Mouse (Mus musculus) CD8-positive naive resting alpha-beta T cell, adult 2 months (primary cell): ENCODE measurements at regions not wholly inside any gene's neighbourhood (a gene's known extent, or its start where the extent isn't known, plus 50 kb on each side); places are given as distances from the start of the nearest gene placed in this dataset.

Source experiments
- DNase-seq, 2 experiments: peaks; one replicate each; pipeline ENCODE4 v3.0.0; 2022; ENCODE audit warnings: low read depth in 2 of 2, low spot score in 2 of 2

DNA sequence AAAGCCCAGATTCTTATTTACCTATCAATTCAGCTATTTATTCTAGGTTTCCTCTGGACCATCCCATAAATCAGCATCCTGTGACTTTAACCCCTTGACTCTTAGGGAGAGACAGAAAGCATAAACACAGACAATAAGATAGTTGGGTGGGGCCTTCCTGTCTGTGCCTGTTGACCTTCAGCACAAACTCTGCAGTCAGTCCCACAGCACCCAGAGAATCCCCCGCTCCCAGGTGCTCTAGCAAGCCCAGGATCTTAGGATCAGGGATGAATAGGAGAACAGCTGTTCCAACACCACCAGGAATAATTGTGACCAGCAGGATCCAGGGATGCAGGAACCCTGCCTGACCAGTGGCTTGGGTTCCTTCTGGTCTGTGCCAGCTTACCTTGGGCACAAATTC lies 107.8 kb downstream of the Basp1 start:
- DNase-seq, result no peak

DNA sequence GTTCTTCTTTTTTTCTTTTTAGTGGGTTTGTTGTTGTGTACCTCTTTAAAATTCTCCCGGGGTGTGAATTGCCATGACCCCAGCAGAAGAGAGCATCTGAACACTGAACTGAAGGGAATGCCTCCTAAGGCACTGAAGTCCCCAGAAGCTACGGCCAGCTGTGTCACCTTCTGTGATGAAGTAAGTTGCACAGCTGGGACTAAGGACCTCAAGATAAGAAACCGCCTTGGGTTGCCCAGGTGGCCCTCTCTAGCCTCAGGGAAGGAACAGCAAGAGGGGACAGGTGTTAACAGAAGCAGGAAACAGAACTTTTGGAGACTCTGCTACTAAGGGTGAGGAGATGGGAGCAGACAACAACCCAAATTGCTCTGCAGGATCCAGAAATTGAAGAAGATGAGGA lies 110.2 kb downstream of the Basp1 start:
- DNase-seq, result no peak

DNA sequence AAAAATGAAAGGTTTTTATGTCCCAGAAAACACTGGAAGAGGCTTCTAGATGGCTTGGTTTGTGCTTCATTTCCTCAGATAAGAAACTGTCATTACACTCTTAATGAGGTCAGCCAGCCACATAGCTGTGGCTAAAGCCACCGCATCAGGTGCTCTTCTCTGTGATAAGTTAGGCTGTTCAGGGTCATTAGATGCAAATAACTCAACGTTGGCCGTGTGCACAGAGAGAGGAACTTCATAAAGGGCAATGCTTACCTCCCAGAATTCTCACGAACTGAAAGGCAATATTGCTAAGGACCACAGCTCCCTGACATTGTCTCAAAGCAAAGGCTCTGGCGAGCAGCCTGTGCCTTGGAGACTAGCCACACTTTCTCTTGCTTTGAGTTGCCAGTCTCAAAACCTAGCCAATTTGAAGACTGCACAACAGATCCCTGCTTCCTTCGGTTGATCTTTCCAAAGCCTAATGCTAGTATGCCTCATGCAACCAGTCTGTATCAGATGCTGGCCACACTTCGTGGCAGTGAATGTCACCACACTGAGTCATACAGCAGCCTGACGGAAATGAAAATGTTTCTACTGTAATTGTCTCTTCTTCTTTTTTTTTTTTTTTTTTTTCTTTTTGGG lies 110.8 kb downstream of the Basp1 start:
- no peak for DNase-seq

DNA sequence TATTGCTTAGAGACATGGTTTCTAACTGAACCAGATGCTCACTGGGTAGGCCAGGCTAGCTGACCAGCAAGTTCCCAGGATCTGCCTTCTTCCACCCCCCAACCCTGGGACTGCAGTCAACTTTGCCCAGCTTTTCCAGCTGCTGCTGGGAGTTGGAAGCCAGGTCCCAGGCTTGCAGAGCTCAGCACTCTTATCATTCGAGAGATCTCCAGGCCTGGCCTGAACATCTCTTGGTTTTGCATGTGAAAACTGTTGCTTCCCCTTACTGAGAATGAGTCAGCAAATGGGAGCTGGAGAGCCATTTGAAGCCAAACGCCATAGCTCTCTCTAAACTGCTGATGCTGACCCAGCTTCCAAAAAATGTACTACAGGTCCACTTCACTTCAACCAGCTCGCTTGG lies 111.8 kb downstream of the Basp1 start:
- no peak for DNase-seq

DNA sequence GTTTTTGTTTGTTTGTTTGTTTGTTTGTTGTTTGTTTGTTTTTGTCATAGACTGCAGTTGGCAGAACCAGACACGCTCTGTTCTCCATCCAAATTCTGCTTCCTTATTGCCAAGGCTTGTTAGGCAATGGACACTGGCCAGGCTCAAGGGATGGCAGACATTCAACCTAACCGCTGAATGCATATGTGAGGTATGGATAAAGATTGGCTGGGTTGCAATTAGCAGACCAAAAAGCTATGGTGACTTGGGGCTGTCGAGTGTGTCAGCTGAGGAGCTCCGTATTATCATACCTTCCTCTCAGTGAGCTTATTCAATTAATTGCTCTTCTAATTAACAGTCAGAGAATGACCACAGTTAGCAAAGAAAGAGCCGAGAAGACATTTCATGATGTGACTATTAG lies 116.3 kb downstream of the Basp1 start:
- DNase-seq, result no peak

DNA sequence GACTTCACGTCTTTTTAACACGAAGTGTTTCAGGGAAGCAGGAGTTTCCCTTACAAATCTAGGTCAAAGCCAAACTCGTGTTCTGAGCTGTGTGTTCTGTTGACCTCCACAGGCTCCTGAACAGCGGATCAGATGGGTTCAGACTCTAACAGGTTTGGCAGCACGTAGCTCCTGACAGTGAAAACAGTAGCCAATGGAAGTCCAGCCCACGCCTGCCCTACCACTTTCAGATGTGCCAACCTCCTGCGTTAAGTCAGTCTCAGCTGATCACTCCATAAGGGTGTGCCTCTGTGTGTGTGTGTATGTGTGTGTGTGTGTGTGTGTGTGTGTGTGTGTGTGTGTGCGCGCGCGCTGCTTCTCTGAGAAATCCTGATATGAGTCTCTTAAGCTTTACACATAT lies 116.8 kb downstream of the Basp1 start:
- DNase-seq, result no peak

DNA sequence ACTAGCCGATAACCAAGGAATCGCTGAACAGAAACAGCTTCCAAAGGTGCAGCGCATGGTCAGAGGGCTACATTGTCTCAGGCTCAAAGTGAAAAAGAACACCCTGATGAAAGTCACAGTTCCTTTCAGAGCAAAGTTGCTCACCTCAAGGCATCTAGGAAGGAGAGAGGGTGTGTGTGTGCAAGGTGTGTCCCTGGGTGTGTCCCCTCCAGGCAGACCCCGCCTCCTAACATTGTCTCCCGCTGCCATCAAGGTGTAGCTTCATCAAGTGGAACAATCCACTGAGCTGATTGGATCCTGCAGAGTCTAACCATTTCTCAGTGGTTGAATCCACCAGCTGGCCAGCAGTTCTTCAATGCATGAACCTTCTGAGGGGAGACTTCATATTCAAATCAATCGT lies 117.8 kb downstream of the Basp1 start:
- no peak for DNase-seq

DNA sequence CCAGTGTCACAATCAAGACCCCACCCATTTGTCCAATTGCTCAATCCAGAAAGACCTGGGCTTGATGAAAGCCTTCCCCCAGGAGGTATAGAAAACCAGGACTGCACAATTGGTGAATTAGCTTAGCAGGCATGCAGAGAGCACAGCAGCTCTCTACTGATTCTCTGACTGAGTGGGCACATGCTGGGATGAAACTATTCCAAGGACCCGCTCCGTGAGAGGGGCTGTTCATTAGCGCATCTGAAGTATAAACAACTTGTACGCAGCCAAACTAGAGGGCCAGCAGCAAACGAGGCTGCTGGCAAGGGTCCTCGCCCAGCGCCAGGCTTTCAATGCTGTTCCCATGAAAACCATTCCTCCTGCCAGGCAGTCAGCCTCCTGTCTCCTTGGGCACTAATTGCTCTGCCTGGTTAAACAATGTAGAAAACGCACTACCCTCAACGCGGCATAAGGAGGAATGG lies 122.3 kb downstream of the Basp1 start:
- DNase-seq, result no peak

DNA sequence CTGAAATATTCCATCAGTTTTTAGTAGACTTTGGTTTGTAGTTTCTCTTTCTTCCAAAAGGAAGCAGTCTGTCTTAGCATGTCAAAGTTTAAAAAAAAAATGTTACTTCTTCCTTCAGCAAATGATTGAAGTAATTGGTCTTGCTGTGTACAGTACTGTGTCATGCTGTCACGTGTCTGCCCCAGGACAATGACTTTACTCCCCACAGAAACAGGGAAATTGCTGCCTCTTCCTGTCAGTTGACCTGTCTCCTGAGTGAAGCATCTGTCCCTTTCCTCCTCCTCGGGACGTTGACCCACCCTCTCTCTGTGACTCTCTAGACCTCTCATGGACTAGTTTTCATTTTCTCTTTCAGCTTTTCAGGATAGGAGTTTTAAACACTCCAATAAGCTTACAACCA lies 125.7 kb downstream of the Basp1 start:
- no peak for DNase-seq

DNA sequence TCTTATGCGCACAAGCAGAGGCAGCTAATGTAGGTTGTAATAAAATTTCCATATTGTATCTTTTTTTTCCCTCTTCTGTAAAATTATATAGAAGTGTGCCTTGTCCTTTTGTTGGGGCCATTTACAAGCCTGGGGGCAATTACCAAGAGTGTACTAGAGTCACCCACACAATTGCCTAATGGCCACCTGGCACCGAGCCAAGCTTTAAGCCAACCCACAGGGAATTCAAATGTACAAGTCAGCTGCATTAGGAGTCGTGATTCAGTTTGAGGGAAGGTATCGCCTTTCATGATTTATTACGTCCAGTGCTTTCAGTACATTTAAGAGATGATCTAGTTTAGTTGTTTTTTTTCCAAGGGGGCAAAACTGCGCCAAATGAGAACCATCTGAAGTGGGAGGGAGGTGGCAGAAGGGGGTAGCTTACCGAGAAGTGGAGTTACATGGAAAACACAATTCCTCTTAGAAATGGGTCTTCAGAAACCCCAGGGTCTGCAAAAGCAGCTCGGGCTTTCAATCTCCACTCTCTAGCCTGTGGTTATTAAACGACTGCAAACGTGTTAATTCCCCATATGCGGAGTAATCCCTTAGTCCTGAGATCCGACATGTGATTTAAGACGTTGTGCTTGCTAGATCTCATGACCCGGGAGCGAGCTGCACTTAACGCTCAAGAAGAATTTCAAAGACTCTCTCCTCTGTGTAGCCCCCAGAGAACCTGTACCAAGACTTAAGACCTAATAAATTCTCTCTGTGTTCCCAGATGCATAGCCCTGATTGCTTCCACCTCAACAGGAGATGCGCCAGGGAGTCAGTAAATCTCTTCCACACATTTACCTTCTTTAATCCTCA lies 129.0 kb downstream of the Basp1 start:
- DNase-seq, result no peak

DNA sequence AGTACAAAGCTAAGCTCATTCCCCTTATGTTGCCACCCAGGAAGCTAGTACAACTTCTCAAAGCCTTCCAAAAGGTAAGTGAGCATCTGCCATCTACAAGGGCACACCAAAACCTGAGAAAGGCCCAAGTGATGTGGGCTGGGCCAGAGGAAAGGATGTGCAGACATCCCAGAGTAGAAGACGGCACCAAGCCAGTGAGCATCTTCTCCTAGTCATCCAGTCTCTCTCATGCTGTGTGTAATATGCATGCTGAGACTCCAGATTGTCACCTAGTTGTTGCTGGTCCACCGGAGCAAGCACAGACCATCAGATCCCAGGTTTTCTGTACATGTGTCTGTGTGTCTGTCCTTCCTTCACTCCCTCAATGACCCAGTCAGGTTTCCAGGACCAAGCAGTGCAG lies 129.9 kb downstream of the Basp1 start:
- DNase-seq, result no peak

DNA sequence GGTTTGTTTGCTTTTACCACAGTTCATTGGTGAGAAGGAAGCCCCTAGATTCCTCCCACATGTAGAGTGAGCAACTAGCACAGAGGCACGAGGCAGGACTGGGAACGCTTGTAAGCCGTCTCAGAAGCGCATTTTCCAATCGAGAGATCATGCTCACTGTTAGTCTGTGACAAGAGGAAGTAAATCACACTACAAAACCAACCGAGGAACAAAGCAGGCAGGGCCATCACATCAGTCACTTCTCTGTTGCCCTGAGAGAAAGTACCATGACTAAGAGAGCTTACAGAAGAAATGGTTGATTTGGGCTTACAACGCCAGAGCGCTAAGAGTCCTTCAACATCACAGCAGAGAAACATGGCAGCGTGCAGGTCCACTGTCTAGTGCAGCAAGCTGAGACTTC lies 131.2 kb downstream of the Basp1 start:
- DNase-seq, result no peak

DNA sequence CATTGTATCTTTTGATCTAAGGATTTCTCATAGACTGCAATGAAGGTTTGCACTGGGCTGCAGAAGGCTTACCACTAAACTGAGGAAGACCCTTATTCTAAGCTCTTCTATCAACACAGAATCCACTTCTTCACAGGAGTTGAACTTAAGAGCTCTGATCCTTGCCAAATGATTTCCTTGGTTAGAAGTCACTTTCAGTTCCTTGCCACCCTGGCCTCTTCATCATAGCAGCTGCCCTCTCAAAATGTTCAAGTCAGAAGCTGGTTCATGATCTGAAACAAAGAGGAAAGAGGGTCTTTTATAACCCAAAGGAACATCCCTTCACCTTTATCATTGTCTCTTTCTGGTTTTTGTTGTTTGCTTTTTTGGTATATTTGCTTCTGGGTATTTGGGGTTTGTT lies 131.6 kb downstream of the Basp1 start:
- DNase-seq, result no peak

DNA sequence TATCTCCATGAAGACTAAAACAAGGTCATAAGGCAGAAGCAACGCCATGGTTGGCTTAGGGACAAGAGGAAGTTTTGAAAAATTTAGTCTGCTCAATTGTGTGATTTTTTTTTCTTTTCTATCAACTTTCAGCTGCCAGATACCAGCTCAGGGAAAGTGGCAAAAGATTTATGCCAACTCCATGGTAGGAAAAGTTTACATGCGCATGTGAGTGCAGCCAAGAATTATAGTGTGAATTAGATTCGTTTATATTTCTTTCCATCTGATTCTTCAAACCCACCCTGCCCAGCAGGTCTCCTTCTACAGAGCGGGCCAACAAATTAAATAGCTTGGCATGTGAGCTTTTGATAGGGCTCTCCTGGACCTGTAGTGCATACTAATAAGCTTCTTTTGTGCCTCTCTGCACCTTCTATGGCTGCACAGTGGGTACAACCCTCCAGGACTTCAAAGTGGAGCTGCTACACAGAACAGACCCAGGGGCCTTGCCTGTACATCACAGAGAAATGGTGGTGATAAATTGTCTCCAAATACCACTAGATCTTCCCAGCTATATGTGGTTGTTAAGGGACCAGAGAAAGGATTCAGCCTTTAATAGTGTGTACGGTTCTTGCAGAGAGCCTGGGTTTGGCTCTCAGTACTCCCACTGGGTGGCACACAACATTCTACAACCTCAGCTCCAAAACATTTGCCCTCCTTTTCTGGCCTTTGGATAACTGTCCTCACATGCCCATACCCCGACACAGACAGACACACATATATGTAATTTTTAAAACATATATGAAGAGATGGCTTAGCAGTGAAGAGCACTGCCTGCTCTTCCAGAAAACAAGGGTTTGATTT lies 135.0 kb downstream of the Basp1 start:
- no peak for DNase-seq

DNA sequence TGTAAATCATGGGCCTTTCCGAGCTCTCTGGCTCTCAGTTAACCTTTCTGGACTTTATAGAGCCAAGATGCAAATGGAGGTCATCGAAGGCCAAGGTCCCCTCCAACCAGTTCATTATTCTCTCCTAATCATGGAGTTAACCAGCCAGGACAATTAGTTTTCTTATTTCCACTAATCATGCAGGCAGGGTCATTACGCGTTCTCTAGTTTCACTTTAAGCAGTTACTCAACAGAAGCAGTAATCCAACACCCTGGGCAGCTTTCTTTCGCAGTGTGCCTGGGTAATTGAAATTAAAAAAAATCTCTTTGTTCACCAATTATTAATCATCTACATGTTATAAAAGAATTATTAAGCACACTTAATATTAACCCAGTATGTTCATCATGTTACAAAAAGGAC lies 137.3 kb downstream of the Basp1 start:
- DNase-seq, result no peak

DNA sequence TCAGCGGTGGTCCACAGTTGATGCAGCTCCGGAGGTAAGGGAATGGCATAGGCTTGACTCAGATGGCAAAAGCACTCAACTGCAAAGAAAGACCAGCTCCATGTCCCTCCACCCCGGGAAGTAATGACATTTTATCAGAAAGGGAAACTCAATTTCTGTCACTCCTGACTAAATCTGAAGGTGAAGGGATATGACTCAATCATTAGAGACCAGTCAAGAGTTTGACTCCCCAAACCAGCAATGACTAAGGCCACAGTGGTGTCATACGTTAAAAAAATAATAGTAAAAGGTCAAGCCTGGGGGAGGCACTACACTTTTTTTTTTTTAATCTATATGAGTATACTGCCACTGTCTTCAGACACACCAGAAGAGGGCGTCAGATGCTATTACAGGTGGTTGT lies 141.7 kb downstream of the Basp1 start:
- no peak for DNase-seq

DNA sequence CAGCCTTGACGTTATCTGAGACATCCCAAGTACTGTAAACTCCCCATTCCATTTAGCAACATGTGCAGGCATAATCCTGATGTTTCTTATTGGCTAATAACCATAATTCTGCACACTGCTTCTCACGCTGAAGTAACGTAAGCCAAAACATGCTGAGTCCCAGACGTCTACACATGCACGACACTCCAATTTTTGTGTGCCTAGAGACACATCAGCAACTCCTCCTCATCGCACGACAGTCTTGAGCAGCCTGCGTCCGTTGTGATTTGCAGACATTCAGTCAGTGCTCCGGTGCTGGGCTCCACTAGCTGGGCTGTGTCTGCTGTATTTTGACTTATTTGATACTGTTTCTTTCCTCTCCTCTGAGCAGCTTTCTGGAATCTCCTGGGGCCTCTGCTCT lies 143.2 kb downstream of the Basp1 start:
- DNase-seq, result no peak

DNA sequence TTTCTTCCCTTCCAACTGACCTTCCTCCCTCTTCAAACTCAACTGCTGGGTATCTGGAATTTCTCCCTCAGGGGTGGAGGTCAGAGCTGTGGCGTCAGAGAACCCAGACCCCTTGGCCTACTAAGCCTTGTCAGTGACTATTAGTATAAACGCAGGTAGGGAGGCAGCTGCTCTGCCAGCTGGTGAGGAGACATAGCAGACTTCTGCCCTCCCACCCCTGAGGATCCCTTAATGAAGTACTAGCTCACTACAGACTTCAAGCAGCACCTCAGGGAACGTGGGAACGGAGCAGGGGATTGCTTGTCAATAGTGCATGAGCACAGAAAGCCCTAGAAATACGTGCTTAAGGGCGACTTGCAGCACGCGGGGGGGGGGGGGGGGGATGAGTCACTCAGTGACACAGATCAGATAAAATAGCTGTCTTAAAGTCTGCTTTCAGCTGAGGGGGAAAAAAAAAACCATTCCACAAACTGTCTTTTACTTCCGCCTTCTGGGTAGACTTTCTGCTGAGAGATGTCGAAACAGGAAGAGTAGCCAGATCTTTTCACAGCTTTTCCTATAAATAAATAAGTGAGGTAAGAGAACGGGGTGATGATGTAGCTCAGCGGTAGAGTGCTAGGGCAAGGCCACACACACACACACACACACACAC lies 144.1 kb downstream of the Basp1 start:
- peak; percentile 14 to 37 for DNase-seq

DNA sequence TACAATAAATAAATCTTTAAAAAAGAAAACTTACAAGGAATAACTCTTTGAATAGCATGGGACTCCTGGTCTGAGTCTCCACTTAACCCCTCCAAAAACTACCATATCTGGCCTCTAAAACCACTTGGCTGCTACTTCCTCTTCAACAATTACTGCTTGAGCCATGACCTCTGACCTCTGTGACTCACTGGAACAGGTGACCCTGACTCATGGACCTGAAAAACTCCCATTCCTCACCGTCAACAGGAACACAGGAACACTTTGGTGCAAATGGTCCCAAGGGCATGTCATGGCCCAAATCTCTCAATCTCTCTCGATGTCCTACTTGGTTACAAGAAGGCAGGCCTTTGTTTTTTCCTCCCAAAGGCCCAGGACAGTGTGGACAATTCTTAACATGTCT lies 145.1 kb downstream of the Basp1 start:
- DNase-seq, result no peak

DNA sequence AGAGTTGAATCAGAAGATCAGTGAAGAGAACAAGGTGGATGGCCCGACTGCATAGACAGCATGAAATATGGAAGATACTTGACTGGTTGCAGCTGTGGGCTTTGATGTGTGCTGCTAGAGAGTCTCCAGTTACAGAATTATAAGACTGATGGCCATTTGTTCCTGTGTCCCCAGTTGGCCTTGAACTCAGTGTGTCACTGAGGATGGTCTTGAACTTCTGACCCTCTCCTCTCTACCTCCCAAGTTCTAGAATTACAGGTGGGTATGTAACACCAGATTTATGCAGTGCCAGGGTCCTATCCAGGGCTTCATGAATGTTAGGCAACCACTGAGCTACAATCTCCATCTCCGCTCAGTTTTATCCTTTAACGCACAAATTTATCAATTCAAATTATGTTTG lies 146.1 kb downstream of the Basp1 start:
- no peak for DNase-seq
